Mouse (Mus musculus): Measurements from ENCODE around the gene Neu3.

Gene Neu3

DNA sequence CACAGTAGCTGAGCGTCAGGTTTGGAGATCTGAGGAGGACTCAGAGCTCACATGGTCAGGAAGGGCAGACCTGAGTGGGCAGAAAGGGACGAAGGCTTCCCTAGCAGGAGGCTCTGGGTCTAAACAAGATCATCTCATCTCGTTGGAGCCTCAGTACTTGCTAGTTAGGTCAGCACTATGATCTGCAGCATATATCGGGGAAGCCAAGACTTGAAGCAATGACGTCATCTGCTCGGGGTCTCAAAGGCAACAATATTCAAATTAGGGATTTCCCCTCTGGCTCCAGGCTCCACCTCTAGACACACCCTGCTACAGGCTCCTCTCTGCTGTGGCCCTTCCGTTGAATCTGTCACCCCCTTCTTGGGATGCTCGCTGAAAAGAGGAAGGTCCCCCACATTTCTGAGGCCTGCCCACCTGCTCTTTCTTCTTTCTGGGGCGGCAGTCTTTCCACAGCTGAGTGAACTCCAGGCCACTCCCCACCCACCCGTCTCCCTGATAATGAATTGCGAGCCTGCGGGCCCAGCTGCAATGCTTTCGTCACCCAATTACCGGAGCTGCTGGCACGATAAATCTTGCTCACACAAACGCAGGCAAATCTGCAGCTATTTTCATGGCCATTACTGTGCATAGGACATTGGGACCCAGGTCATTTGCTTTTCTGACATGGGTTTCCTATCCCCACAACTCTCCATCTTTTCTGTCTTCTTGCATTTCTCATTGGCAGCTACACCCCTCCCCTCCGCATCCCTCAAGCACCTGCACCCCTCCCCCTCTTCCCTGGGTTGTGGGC, 32.8 kb downstream of the Neu3 start:
- DNase-seq (ENCODE audit: low spot score): no peak

DNA sequence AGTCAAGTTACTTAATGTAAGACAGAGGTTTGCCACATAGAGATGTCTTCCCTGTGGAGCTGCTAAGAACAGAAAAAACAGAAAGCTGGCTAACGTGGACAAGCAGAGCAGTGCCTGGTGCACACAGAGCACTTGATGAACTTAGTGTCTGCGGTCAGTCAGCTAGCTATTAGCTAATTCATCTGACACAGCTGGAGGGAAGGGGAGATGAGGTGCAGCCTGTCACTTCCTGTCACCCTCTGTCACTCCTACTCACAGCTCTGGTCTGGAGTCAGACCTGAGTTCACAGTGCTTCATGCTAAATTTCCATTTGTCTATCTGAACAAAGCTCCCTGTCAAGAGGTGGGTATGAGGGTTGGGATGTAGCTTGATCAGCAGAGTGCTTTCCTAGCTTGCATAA, 34.1 kb downstream of the Neu3 start:
- DNase-seq (ENCODE audit: low spot score): no peak

DNA sequence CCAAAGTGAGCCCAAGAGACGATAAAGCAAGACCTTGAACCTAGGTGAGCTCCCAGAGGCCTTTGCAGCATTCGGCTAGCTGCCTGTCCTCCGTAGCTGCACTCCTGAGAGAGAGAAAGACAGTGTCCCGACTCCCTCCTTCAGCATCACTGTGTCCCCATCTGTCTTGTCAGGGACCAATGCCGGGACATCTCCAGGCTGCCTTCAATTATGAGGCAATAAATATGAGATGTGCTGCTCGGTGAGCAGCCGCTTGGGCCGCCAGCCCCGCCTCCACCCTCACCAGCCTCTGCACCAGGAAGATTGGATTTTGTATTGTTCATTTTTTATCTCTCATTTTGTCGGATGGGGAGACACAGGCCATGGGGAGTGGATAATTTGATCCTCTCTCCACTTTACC, 37.4 kb downstream of the Neu3 start:
- DNase-seq (ENCODE audit: low spot score): no peak

DNA sequence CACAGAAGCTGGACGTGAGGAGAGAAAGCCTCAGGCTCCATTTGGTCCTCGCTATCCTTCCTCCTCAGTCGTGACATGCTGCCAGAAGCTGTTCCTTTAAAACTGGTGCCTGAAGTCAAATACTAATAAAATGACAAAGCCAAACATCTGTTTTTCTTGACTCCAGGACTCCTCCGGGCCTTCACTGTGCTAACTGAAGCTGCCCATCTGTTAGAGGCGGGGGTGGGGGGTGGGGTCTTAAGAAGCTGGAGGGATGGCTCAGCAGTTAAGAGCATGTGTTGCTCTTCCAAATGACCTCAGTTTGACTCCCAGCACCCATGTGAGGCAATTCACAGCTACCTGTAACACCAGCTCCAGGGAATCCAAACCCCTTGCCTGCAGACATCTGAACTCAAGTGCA, 39.7 kb downstream of the Neu3 start:
- DNase-seq (ENCODE audit: low spot score): no peak

DNA sequence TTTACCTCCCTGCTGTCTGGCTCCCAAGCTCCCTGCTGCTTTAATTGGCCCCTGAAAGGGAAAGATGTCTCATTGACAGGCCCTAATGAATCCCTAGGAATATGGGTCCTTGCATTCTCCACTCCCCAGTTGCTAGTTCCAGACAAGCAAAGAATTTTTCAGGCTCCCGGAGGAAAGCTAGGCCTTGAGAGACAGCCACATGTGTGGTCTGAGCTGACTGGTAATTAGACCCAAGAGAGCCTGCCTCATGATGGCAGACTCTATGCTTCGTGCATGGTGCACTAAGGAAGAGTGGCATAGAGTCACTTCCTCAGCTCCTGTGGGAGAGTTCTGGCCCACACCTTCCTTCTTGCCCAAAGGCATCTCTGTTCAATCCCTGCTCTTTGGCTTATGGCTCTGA, 40.3 kb downstream of the Neu3 start:
- DNase-seq (ENCODE audit: low spot score): no peak

DNA sequence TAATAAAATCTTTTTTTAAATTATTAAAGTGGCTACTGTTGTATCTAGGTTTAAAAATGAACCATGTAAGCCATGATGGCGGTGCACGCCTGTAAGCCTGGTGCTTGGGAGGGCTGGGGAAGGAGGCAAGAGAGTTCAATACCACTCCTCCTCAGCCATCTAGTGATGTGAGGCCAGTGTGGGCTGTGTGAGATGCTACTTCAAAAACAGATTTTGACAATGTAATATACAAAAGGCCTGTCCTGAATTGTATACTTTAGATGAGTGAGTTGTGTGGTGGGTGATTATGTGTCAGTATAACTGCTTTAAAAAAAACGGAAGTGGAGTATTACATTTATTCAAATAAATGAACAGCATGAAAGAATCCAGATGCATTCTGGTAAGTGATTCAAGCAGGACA, 41.4 kb downstream of the Neu3 start:
- DNase-seq (ENCODE audit: low spot score): no peak

DNA sequence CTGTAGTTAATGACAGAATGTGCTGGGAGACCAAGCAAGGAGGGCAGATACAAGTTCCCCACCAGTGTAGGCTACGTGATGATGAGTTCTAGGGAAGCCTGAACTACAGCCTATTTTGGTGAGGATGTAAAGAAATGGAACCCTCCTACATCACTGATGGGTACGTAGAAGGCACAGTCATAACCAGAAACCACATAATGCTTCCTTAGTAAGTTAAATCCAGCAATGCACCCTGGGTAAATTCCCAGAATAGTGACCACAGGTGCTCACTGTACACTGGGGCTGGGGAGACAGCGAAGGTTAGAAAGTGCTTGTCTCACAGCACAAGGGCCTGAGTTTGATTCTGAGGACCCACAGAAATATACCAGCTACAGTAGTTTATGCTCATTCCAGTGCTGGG, 42.7 kb downstream of the Neu3 start:
- no peak for DNase-seq (ENCODE audit: low spot score)

DNA sequence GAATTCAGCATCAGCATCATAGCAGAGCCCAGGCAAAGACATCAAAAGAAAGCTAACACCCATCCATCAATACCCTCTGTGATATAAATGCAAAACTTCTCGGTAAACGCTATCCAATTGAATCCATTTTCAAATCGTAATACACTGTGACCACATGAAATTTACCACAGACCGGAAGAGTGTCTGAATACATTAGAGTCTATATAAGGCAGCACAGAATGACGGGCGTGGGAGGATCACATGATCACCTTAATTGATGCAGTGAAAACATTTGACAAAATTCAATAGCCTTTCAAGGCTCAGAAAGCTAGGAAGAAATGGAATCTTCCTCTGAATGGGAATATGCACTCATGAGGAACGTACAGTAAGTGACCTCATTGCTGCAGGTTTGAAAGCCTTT, 44.8 kb downstream of the Neu3 start:
- DNase-seq (ENCODE audit: low spot score): no peak

DNA sequence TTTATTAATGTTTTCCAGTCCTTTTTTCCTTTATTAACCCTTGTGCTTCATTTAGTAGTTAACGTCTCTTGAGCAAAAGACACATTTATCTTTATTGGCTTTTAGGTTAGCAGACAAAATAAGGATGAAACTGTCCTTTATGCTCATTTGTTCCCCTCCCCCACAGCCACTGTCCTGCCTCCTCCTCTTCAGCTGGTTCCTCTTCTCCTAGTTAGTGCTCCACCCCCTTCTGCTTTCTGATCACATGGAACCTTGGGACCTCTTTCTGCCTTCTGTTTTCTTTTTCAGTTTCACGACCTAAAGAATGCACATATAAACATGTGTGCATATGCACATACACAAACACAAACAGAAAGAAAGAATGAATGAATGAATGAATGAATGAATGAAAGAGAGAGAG, 46.3 kb downstream of the Neu3 start:
- DNase-seq (ENCODE audit: low spot score): no peak

DNA sequence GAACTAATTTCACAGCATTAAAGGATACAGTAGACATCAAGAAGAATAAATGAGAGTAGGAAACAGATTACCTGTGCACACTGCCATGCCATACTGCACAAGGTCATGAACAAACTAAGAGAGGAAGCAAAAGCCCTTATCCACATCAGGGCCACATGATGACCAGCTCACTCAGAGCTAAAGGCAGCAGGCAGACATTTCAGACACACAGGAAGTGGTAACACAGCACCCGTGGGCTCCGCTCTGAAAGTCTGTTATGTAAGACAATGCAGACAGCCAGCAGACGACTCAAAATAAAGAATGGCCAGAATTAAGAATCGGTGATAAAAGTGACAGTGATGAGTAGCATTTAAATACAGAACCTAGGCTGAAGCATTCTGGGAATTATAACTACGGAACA, 46.8 kb downstream of the Neu3 start:
- DNase-seq (ENCODE audit: low spot score): no peak

DNA sequence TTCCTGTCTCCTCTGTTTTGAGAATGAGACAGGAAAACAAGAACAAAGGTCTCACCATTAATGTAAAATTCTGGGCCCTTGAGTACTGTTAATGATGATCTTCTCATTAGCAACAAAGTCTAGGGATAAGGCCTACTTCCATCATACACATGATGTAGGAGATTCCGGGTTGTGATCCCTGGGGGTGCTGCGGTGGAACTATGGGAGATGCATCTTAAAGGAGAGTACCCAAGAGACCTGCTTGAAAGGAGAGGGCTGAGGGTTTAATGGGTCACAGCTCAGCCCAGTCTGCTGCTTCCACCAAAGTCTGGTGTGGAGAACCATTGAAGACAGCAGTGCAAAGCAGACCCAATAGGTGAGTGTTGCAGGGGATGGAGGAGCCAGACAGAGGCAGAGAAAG, 65.0 kb downstream of the Neu3 start, which contains the start of gene Olfr521:
TSS of gene Olfr521 (plus strand) at position 301 of the 400 bp plus-strand sequence.
- DNase-seq (ENCODE audit: low spot score): no peak
